Mouse (Mus musculus): ENCODE data around the gene Aagab.

Aagab gene

GRCm38 (mm10) chr9:63677621-63678020, 75.2 kb downstream of the Aagab start:
- no peak for DNase-seq

- DNase-seq = no peak
Observed at GRCm38 (mm10) chr9:63678076-63678475, 75.6 kb downstream of the Aagab start.

GRCm38 (mm10) chr9:63682301-63682700, 79.8 kb downstream of the Aagab start:
- DNase-seq = no peak

- DNase-seq = no peak
Observed at GRCm38 (mm10) chr9:63682943-63683342, 80.5 kb downstream of the Aagab start.

DNA sequence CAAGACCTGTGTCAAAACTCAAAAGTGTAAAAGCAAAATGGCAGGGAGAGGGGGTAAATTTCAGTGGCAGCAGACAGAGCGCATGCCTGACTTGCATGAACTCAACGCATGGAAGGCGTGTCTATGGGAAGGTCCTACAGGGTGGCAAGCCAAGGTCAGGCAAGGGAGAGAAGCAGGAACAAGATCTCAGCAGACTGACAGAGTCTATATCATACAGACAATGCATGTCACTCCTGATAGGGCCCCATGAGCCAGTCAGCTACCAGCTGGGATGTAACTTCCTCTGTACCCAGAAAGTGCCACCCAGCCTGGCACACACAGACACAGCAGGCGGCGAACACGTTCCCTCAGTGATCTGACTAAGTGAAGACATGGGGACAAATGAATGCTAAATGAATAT, 81.8 kb downstream of the Aagab start:
- DNase-seq = peak; percentile 37

DNA sequence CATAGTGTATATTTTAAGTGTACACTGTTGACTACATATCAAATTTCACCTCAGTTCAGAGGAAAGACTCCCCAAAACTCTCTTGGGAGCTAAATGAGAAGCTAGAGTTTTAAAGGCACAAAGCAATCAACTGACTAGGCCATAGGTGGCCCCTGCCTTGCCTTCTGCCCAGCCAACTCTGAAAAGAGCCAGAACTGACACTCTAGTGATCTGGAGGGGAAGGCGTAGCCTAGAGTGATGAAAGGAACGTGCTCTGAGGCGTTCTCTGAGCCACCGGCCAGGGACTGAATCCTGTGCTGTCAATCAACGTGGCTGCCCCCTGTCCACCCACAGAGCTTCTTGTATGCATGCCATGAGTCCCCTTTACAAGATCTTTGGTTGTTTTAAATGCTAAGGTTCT, 82.9 kb downstream of the Aagab start:
- no peak for DNase-seq

DNA sequence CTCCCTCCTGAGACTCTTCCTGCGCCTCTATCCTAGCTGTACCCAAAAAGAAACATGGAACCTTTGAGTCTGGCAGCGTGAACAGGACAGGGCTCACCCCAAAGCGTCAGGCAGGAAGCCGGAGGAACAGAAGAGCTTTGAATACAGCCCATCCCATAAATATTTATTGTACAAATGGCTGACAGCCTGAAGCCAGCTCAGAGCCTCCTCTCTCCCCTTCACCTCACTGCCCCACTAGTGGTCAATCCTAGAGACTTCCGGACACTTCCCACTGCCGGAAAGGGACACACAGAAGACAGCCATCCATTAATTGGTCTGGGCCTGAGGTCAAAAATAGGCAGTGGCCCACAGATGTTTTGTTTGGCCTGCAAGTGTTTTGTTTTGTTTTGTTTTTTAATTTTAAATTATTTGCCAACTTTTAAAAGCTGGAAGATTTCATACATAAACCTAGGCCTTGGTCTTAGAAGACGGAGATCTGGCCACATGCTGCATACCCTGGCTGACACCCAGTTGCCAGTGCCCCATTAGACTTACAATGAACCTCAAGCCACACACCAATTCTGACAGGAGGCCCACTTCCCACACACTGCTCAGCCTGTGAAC, 85.1 kb downstream of the Aagab start:
- DNase-seq = no peak

- no peak for DNase-seq
Observed at GRCm38 (mm10) chr9:63690511-63690910, 88.1 kb downstream of the Aagab start.

DNA sequence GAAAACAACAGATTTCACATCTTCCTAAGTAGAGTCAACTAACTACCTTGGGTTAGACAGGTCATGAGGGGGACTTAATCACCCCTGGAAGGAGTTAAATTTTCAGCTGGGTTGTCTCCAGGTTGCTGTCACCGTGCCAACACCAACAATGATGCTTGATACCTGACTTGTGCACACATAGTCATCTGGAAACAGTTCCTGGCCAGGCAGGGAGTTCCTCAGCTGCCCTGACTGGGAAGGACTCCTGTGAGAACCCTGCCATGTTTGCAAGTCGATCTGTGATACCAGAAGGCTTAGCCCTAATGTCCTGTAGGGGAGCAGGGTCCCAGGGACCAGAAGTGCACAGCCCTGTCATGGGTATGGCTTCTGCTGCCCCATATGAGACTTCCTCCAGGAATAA, 89.5 kb downstream of the Aagab start:
- no peak for DNase-seq

Data from thymus, postnatal 14 days (tissue).